Mouse (Mus musculus) kidney, postnatal 0 days (tissue): ENCODE data around the gene Wbp2nl. TPM values are rescaled to one million over a fixed set of nuclear protein-coding genes. Genes with fewer than 3 reads are reported as not detected.
"Not testable (repeated sequence)": the region's sequence is repeated elsewhere in the genome, so short reads cannot be mapped to it uniquely, and the experiment has no call there.

Source experiments
- ATAC-seq: fragments of 200-750 bp; cut with Nextera tagmentation; replicated peaks from 2 replicates; pipeline ENCODE4 v1.8.0; 2017; ENCODE audit warnings: low read depth, moderate number of reproducible peaks, moderate TSS enrichment, moderate library complexity; ENCODE audit not compliant: low FRiP score
- DNase-seq: peaks from one replicate; pipeline ENCODE4 v3.0.0-alpha.2; 2016; ENCODE audit warnings: low spot score
- H3K27ac ChIP-seq: fragments of 300-500 bp; sonication (generic); 2 replicates; pipeline ENCODE4 v1.5.1; 2014; ENCODE audit warnings: mild to moderate bottlenecking
- H3K27me3 ChIP-seq: fragments of 300-500 bp; sonication (generic); 2 replicates; pipeline ENCODE4 v1.6.1; 2014; ENCODE audit warnings: low read length, mixed read lengths; ENCODE audit not compliant: insufficient read depth
- H3K36me3 ChIP-seq: fragments of 300-500 bp; sonication (generic); 2 replicates; pipeline ENCODE4 v1.6.1; 2014; ENCODE audit warnings: low read length, mixed read lengths; ENCODE audit not compliant: insufficient read depth
- H3K4me1 ChIP-seq: fragments of 300-500 bp; sonication (generic); replicated peaks from 2 replicates; pipeline ENCODE4 v1.6.1; 2014; ENCODE audit warnings: antibody characterized with exemption, low read length, mixed read lengths; ENCODE audit not compliant: insufficient read depth
- H3K4me2 ChIP-seq: fragments of 300-500 bp; sonication (generic); 2 replicates; pipeline ENCODE4 v1.6.1; 2014; ENCODE audit warnings: mild to moderate bottlenecking, low read length, moderate library complexity, mixed read lengths
- H3K4me3 ChIP-seq: fragments of 300-500 bp; sonication (generic); replicated peaks from 2 replicates; pipeline ENCODE4 v1.5.1; 2014; ENCODE audit warnings: low read depth, low read length
- H3K9ac ChIP-seq: fragments of 300-500 bp; sonication (generic); 2 replicates; pipeline ENCODE4 v1.6.1; 2014; ENCODE audit warnings: low read depth, low read length
- H3K9me3 ChIP-seq: fragments of 300-500 bp; sonication (generic); replicated peaks from 2 replicates; pipeline ENCODE4 v1.6.1; 2016; ENCODE audit warnings: low read length, inconsistent platforms, mixed read lengths
- CTCF ChIP-seq: IDR thresholded peaks from 2 replicates; pipeline ENCODE4 v1.5.1; 2016; ENCODE audit warnings: antibody characterized with exemption, low read depth, mild to moderate bottlenecking, moderate library complexity
- WGBS: fragments of 180-500 bp; shearing (Covaris S2); extraction: QIAGEN DNeasy Blood & Tissue Kit; methylation state at CpG from one replicate; pipeline ENCODE4 v1.1.7; 2014; 5-methylcytosine and 5-hydroxymethylcytosine counted together
- polyA plus RNA-seq: library from polyadenylated mRNA; unstranded; fragments of >200 nt; fragmentation: Nextera tagmentation; extraction: Ambion mirVana; gene quantifications from 2 replicates; pipeline ENCODE4 v1.2.1, GENCODE M21; 2015

Wbp2nl gene
- polyA plus RNA-seq, 1 experiment from 2014 or later: 0.11 TPM

DNA sequence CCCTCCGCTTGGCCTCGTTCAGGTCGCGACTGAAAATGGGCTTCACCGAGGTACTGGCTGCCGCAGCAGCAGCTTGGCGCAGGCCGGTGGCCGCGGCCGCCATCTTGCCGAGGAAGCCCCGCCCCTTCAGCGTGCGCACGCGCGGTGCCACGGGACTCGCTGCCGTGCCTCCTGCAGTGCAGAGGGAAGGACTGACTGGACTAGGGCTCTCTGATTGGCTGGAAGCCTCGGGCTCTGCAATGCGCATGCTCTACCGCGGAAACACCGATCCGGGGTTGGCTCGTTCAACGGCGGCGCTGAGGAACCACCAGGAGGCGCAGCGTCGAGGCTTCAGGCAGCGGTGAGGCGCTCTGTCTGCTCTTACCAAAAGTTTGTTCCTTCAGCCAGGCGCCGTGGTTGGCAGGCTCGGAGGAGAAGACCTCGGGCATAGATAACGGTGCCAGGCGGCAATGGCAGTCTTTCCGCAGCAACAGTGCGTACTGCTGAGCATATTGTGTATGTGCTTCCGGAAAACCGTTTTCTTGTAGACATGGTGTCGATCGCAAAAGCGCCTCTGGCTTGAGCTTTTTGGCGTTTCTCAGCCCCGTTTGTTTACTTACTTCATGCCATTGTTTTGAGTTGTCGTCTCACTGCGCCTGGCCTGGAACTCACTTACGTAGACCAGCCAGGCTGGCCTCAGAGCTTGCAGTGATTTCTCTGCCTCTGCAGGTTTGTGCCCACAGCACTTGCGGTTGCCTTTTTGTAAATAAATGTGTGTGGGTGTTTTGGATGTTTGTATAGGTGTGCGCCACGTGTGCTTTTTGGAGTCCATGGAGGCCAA is 55.6 kb downstream of the Wbp2nl start, which contains the start of gene Ndufa6:
TSS of gene Ndufa6 (minus strand) at position 197 of the 820 bp plus-strand sequence.
- peak; percentile 99 for DNase-seq
- 2% methylated on average over 57 of the region's 57 CpGs for WGBS
- peaks cover 18% of the 10 kb centered on the region for H3K36me3 ChIP-seq
- peak within 1 kb of the TSS; percentile 86 for H3K27ac ChIP-seq
- H3K27me3 ChIP-seq: no peaks in the 10 kb centered on the region
- peak within 1 kb of the TSS; percentile 97 for H3K4me3 ChIP-seq
- H3K9me3 ChIP-seq: no peaks in the 10 kb centered on the region
- TF ChIP-seq CTCF: peak; percentile 99
- H3K4me2 ChIP-seq: peak within 1 kb of the TSS; percentile 85
- peak; percentile 97 for ATAC-seq
- peaks cover 17% of the 10 kb centered on the region for H3K4me1 ChIP-seq
- H3K9ac ChIP-seq: peak within 1 kb of the TSS; percentile 98

- no peaks in the 10 kb centered on the region for H3K36me3 ChIP-seq
- WGBS: 47% methylated on average over 22 of the region's 22 CpGs
- H3K4me1 ChIP-seq: peaks cover 10% of the 10 kb centered on the region
- peak overlapping the region; percentile 8; the same call in 1 of the 2 replicates for H3K9ac ChIP-seq
- H3K4me3 ChIP-seq: no peak overlapping the region
- peak; percentile 47 for DNase-seq
- TF ChIP-seq CTCF: no peak
- peak overlapping the region; percentile 79 for H3K27ac ChIP-seq
- H3K4me2 ChIP-seq: peak overlapping the region; percentile 28
- no peaks in the 10 kb centered on the region for H3K9me3 ChIP-seq
- no peaks in the 10 kb centered on the region for H3K27me3 ChIP-seq
- ATAC-seq: no peak
Measured at GRCm38 (mm10) chr15:82358431-82359260, 59.9 kb downstream of the Wbp2nl start.

DNA sequence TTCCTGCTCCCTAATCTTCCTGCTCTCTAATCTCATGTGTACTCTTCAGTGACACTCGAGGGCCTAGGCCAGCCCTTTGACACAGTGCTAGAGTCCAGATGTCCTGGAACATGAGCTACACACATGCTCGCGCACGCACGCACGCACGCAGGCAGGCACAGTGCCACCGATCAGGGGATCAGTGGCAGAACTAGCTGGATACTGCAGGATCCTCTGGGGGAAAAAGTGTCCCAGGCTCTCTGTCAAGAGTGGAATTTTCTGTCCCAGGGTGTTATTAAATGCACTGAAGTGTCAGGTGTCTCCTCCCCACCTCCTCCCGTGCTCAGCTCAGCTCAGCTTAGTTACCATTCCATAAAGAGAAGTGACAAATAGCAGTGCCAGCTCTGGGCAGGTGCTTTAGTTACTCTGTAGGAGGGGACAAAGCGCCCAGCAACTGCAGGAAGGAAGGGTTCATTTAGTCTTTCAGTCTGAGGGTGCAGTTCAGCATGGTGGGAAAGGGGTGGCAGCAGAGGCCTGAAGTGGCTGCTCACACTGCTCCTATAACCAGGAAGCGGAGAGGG is 62.8 kb downstream of the Wbp2nl start:
- Histone ChIP-seq H3K27ac (peak overlapping the region; percentile 79), H3K9me3 (no peaks in the 10 kb centered on the region), H3K4me1 (peaks cover 10% of the 10 kb centered on the region), H3K27me3 (no peaks in the 10 kb centered on the region), H3K9ac (no peak overlapping the region), H3K36me3 (no peaks in the 10 kb centered on the region), H3K4me2 (no peak overlapping the region), H3K4me3 (no peak overlapping the region)
- ATAC-seq (peak; percentile 75), DNase-seq (peak; percentile 91)
- WGBS: 54% methylated on average over 11 of the region's 11 CpGs
- peak; percentile 66 for TF ChIP-seq CTCF

DNA sequence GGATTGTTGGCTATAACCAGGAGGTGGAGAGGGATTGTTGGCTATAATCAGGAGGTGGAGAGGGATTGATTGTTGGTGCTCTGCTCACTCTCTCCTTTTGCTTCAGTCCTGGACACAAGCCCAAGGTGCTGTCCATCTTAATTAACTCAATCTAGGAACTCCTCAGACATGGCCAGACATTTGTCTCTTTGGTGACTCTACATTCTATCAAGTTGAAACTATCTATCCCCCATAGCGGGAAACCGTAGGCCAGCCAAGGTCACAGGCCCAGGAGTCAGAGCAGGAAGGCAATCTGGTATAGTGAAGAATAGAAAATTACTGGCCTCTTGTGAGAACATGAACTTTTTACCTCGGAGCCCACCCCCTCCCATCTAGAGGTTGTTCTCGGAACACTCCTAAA is 63.5 kb downstream of the Wbp2nl start:
- Histone ChIP-seq H3K4me2 (no peak overlapping the region), H3K27me3 (no peaks in the 10 kb centered on the region), H3K4me3 (no peak overlapping the region), H3K36me3 (no peaks in the 10 kb centered on the region), H3K4me1 (peaks cover 10% of the 10 kb centered on the region), H3K9me3 (no peaks in the 10 kb centered on the region), H3K27ac (peak overlapping the region; percentile 79; the same call in 1 of the 2 replicates), H3K9ac (no peak overlapping the region)
- 49% methylated on average over 3 of the region's 4 CpGs for WGBS
- ATAC-seq (peak; percentile 59; the same call in 1 of the 2 replicates), DNase-seq (peak; percentile 70)
- no peak for TF ChIP-seq CTCF

- not testable (repeated sequence) for H3K4me1 ChIP-seq, ATAC-seq, H3K4me3 ChIP-seq
Measured at GRCm38 (mm10) chr15:82363801-82364200, 65.0 kb downstream of the Wbp2nl start.

More at GRCm38 (mm10) chr15:82363801-82364200, 65.0 kb downstream of the Wbp2nl start:
- not testable (repeated sequence) for H3K9ac ChIP-seq, H3K36me3 ChIP-seq, H3K27me3 ChIP-seq, DNase-seq, H3K27ac ChIP-seq, H3K9me3 ChIP-seq, H3K4me2 ChIP-seq
- 41% methylated on average over 7 of the region's 12 CpGs for WGBS

Other genes with a start within 250 kb of the Wbp2nl start
- not detected in 2 replicates for gene 4930407I10Rik, start 239.8 kb upstream of the Wbp2nl start, polyA plus RNA-seq
- gene Mei1, start 229.0 kb upstream of the Wbp2nl start, polyA plus RNA-seq: 0.09 TPM in 1 of 2 replicates, not detected in the other
- gene Ccdc134, start 171.0 kb upstream of the Wbp2nl start, polyA plus RNA-seq: 10.7 and 11.9 TPM in 2 replicates
- gene Srebf2, start 151.8 kb upstream of the Wbp2nl start, polyA plus RNA-seq: 89.0 and 98.5 TPM in 2 replicates
- 0.66 and 0.96 TPM in 2 replicates for gene Shisa8, start 86.1 kb upstream of the Wbp2nl start, polyA plus RNA-seq
- gene Tnfrsf13c, start 74.6 kb upstream of the Wbp2nl start, polyA plus RNA-seq: 0.09 TPM in 1 of 2 replicates, not detected in the other
- gene Cenpm, start 54.2 kb upstream of the Wbp2nl start, polyA plus RNA-seq: 45.0 and 46.4 TPM in 2 replicates
- not detected in 2 replicates for gene 1500009C09Rik, start 46.6 kb upstream of the Wbp2nl start, polyA plus RNA-seq
- 4.2 and 4.8 TPM in 2 replicates for gene Sept3, start 24.1 kb upstream of the Wbp2nl start, polyA plus RNA-seq
- 95.0 and 101 TPM in 2 replicates for gene Naga, start 40.0 kb downstream of the Wbp2nl start, polyA plus RNA-seq
- gene Pheta2, start 40.0 kb downstream of the Wbp2nl start, polyA plus RNA-seq: 7.4 and 8.4 TPM in 2 replicates
- 375 and 378 TPM in 2 replicates for gene Smdt1, start 40.0 kb downstream of the Wbp2nl start, polyA plus RNA-seq
- 793 and 923 TPM in 2 replicates for gene Ndufa6, start 55.4 kb downstream of the Wbp2nl start, polyA plus RNA-seq
- gene Cyp2d22, start 81.3 kb downstream of the Wbp2nl start, polyA plus RNA-seq: 12.8 and 16.7 TPM in 2 replicates
- not detected in 2 replicates for gene Cyp2d11, start 95.1 kb downstream of the Wbp2nl start, polyA plus RNA-seq
- gene Cyp2d10, start 108.2 kb downstream of the Wbp2nl start, polyA plus RNA-seq: 0.12 TPM in 1 of 2 replicates, not detected in the other
- 0.54 TPM in 1 of 2 replicates, not detected in the other for gene Cyp2d9, start 134.5 kb downstream of the Wbp2nl start, polyA plus RNA-seq